Mouse (Mus musculus) thymus, postnatal 36 days (tissue): ENCODE data around the gene Olfr1110.
"Not testable (repeated sequence)": the region's sequence is repeated elsewhere in the genome, so short reads cannot be mapped to it uniquely, and the experiment has no call there.

Experiments
- DNase-seq, 2 experiments: peaks; one replicate each; pipeline ENCODE4 v3.0.0; 2022; ENCODE audit warnings: mixed read lengths in 2 of 2

Gene Olfr1110

GRCm38 (mm10) chr2:87140200-87140599, at the start of gene Olfr1110:
TSS of gene Olfr1110 (minus strand) at chr2:87140300.
- no peak for DNase-seq

GRCm38 (mm10) chr2:87187498-87187897, 47.4 kb upstream of the Olfr1110 start, which contains the start of gene Olfr1112:
TSS of gene Olfr1112 (plus strand) at chr2:87187798.
- DNase-seq, result no peak

GRCm38 (mm10) chr2:87167731-87168130, 27.6 kb upstream of the Olfr1110 start:
- not testable (repeated sequence) for DNase-seq

GRCm38 (mm10) chr2:87152524-87152923, 12.4 kb upstream of the Olfr1110 start, which contains the start of gene Olfr1111:
TSS of gene Olfr1111 (minus strand) at chr2:87152624.
- no peak for DNase-seq

- DNase-seq, result no peak
Observed at GRCm38 (mm10) chr2:87114467-87114866, 25.6 kb downstream of the Olfr1110 start, which contains the start of gene Olfr259. TSS of gene Olfr259 (minus strand) at chr2:87114567.

- DNase-seq, result no peak
Observed at GRCm38 (mm10) chr2:87095908-87096307, 44.2 kb downstream of the Olfr1110 start, which contains the start of gene Olfr1109. TSS of gene Olfr1109 (minus strand) at chr2:87096008.
